Mouse (Mus musculus) fat pad, adult 2 months (tissue): Measurements from ENCODE around the gene Kcnk10.

Source experiments
- DNase-seq: peaks from one replicate; pipeline ENCODE4 v3.0.0-alpha.2; 2011; ENCODE audit warnings: low read depth, low spot score; ENCODE audit errors: extremely low read depth

Gene Kcnk10

DNA sequence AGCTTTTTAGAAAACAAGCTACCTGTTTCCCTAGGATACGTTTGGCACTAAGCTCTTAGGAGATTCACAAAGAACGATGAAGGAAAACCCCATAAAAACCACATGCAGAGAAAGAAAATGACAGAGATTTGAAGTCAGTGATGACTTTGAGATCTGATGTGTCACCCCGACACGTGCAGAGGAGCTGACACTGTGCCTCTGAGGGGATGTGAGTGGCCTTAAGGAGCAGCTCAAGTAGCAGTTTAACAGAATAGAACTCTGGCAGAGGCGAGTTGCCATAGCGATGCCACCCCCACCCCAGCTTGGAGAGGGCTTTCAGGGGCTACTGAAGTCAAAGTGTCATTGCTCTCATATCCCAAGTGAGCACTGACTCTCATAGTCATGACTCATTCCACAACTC, 158.3 kb downstream of the Kcnk10 start:
- no peak for DNase-seq

DNA sequence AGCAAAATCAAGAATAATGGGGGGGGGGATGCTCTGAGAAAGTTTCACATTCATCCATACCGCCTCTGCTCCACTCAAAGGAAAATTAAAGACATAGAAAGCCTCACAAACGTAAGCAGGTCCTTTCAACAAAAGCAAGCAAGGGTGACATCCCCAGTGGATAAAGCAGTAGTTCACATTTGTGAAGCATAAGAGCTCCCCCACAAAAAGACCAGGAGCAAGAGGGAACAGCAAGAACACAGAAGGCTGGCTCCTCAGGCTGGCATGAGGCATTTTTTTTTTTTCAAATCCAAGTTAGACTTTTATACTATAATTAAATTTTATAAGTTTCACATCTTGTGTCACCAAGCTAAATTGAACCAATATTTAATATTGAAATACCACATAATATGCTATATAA, 168.5 kb downstream of the Kcnk10 start:
- no peak for DNase-seq

DNA sequence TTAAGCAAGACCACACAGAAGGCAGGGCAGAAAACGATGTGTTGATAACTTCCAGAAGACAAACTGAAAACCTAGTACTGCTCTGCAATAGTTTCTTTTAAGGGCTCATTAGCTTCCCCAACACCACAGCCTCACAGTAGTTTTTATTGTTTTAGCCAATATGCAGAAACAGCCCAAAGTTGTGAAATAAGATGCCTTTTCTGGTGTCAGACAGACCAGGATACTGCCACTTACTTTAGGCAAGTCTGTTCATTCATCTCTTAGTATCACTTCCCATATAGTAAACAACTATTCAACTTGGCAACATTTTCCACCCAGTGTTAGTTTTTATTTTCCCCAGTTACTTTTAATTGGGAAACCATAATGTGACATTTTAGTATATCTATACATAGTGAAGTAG, 171.5 kb downstream of the Kcnk10 start:
- DNase-seq = no peak

DNA sequence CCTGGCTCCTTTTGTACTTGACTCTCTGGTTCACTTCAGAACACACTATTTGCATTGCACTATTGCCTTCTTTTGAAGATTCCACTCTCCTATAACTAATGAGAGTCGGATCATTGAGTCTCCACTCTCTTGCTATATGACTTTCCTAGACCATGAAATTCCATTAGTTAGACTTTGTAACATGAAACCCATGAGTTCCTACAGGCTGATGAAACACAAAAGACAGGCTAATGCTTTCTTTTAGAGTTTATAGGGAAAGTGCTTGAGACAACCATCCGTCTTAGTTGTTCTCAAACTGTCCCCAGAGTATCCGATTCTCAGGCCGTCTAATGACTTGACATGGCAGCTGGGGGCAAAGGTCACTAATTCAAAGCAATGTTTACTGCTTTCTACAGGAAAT, 172.0 kb downstream of the Kcnk10 start:
- no peak for DNase-seq

DNA sequence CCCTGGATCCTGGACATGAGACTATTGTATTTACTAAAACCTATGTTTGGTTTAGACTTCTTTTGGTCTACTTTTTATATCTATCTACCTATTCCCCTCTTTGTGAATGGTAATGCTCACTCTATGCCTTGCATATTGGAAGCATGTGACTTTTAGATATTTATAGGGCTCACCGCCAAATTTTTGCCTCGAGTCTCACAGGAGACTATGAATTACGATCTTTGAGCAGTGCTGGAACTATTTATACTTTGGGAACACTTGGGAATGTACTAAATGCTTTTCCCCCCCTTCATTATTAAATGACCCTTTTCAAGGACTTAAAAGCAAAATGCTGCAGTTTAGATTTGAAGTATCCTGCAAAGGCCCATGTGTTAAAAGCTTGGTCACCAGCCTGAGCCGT, 181.5 kb downstream of the Kcnk10 start:
- DNase-seq = no peak

DNA sequence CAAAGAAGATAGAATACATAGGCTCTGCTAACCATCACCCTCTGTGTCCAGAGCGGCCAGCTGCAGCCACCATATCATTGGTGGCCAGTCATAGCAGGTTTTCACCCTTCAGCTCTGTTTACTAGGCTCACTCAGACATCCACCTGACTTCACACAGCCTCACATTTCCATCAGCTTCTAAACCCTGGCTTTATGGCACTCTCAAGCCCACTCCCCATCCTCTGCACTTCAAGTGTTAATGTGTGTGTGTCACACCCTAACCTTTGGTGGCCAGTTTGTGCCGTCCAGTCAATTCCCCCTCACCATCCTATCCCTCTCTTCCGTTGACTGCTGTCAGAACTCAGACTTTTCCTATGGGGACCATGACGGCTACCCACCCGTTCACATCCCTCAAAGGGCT, 184.0 kb downstream of the Kcnk10 start:
- no peak for DNase-seq

DNA sequence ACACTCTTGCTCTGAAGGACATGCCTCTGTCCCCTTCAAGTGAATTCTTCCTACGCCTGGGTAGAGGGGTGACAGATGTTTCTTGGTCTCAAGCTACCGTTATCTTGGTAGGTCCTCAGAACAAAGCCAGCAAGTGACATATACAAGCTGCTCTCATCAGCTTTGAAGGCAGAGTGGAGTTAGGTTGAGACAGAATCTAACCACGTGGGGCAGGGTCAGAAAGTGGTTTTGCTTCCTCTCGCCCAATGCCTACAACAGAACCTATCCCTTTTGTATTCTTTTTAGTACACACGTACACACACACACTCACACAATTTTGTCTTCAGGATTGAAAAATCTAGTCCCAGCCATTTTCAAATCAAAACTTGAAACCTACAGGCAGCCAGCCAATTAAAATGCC, 186.8 kb downstream of the Kcnk10 start:
- no peak for DNase-seq

DNA sequence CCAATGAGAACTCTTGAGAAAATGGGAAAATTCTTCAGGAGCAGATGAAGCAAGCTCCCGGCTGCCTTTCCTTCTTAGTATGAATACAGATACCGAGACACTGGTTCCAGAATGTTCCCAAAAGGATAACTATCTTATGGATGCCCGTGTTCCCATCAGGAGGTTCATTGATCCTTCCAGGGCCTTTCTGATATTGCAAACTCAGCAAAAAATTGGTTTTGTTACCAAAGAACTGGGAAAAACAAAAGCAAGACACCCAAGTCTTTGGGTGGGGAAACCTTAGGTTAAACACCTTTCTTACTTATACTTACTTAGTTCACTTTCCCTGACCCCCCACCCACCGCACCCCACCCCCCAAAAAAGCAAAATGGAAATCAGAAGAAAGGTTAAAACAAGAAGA, 188.5 kb downstream of the Kcnk10 start:
- no peak for DNase-seq
